Mouse (Mus musculus) G1E (cell line): Measurements from ENCODE around the gene Synm.

Source experiments
- CTCF ChIP-seq: IDR thresholded peaks from 2 replicates; pipeline ENCODE4 v1.5.1; 2012; ENCODE audit warnings: low read depth, low read length, inconsistent platforms, mixed read lengths
- GATA1 ChIP-seq: IDR thresholded peaks from 2 replicates; pipeline ENCODE4 v1.6.1; 2012; ENCODE audit warnings: borderline replicate concordance, low read length, inconsistent platforms, mixed read lengths

- TF ChIP-seq CTCF (no peak), GATA1 (no peak)
Observed at GRCm38 (mm10) chr7:67692791-67693538, 66.6 kb downstream of the Synm start.
